Mouse (Mus musculus): ENCODE measurements around the gene Ghsr. TPM values are rescaled to one million over a fixed set of nuclear protein-coding genes. Genes with fewer than 3 reads are reported as not detected.
"Not testable (repeated sequence)": the region's sequence is repeated elsewhere in the genome, so short reads cannot be mapped to it uniquely, and the experiment has no call there.

Gene Ghsr
- polyA plus RNA-seq, 1 experiment from 2014 or later, result not detected

DNA sequence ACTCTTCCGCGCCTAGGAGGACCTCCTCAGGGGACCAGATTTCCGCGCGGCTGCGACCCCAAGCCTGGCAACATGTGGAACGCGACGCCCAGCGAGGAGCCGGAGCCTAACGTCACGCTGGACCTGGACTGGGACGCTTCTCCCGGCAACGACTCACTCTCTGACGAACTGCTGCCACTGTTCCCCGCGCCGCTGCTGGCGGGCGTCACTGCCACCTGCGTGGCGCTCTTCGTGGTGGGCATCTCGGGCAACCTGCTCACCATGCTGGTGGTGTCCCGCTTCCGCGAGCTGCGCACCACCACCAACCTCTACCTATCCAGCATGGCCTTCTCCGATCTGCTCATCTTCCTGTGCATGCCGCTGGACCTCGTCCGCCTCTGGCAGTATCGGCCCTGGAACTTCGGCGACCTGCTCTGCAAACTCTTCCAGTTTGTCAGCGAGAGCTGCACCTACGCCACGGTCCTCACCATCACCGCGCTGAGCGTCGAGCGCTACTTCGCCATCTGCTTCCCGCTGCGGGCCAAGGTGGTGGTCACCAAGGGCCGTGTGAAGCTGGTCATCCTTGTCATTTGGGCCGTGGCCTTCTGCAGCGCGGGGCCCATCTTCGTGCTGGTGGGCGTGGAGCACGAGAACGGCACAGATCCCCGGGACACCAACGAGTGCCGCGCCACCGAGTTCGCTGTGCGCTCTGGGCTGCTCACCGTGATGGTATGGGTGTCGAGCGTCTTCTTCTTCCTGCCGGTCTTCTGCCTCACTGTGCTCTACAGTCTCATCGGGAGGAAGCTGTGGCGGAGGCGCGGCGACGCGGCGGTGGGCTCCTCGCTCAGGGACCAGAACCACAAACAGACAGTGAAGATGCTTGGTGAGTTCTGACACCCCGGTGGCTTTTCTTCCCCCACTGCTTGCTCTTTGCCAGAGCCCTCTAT is 837 bp downstream of the Ghsr start:
- Histone ChIP-seq H3K27ac (no peak overlapping the region), H3K79me2 (ENCODE audit: inconsistent target) (no peaks in the 10 kb centered on the region), H3K4me3 (ENCODE audit: inconsistent target) (no peak overlapping the region), H3K36me3 (ENCODE audit: inconsistent target) (no peaks in the 10 kb centered on the region)
- WGBS (ENCODE audit: missing documents), result 5% methylated on average over 77 of the region's 77 CpGs

DNA sequence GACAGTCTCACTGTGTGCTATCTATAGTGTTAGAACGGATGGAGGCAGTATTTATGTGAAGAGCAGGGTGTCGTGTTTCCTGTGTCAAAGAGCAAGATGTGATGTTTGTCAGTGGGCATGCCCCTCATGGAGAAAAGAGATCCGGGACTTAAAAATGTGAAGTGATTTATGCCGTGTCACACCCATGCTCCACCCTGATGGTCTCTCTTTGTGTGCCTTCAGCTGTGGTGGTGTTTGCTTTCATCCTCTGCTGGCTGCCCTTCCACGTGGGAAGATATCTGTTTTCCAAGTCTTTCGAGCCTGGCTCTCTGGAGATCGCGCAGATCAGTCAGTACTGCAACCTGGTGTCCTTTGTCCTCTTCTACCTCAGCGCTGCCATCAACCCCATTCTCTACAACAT is 3.2 kb downstream of the Ghsr start:
- no peaks in the 10 kb centered on the region for H3K79me2 ChIP-seq (ENCODE audit: inconsistent target)
- H3K36me3 ChIP-seq (ENCODE audit: inconsistent target), result no peaks in the 10 kb centered on the region
- WGBS (ENCODE audit: missing documents), result 67% methylated on average over 9 of the region's 9 CpGs
- H3K4me3 ChIP-seq (ENCODE audit: inconsistent target), result no peak overlapping the region
- H3K27ac ChIP-seq, result no peak overlapping the region

DNA sequence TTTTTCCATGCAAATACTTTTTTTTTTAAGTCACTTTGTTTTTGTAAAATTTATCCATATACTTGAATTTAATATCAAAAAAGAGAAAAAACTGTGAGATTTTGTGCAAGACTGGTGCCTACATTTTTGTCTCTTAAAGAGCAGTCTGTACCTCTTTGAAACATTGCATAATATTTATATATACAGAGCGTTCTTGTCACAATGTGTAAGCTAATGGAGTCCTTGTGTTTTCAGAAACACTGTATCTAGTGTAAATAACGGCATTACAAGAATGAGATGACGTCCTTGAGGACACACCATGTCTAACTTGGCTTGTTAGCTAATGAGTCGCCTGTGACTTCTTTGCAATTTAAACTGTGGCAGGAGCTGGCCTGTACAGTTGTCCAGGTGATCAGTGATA is 6.8 kb downstream of the Ghsr start:
- no peaks in the 10 kb centered on the region for H3K79me2 ChIP-seq (ENCODE audit: inconsistent target)
- no peak overlapping the region for H3K27ac ChIP-seq
- no peaks in the 10 kb centered on the region for H3K36me3 ChIP-seq (ENCODE audit: inconsistent target)
- WGBS (ENCODE audit: missing documents), result 85% methylated on average over 4 of the region's 4 CpGs
- H3K4me3 ChIP-seq (ENCODE audit: inconsistent target), result no peak overlapping the region

DNA sequence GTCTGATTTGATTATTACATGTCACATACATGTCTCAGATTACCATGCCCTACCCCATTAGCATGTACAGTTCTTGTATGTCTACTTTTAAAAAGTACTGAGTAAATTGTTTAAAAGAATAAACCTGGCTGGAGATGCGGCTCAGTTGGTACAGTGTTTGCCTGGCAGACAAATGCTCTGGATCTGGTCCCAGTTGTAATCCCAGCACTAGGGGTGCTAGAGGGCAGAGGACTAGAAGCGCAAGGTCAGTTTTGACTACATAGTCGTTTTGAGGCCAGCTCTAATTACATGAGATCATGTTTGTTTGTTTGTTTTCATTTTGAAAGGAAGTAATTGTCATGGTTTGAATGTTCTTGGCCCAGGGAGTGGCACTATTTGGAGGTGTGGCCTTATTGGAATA is 13.7 kb downstream of the Ghsr start:
- 71% methylated on average over 3 of the region's 3 CpGs for WGBS (ENCODE audit: missing documents)

DNA sequence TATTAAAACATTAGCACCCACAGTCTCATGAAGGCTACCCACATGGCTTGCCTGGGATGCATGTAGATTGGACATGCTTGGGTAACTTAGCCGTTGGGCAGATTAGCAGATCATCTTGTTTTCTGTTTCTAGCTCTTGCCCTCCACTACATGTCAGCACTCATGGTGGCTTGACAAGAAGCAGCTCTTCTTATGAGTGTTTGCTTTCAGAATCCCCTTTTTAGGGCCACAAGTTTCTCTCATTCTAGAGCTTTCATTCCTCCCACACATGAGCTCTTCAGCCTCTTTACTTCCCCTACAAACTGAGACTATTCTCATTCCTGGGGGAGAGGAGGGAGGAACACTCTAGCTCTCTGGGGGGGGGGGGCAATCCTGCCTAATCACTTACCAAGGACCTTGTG is 18.8 kb downstream of the Ghsr start:
- no peaks in the 10 kb centered on the region for H3K36me3 ChIP-seq (ENCODE audit: inconsistent target)
- H3K4me3 ChIP-seq (ENCODE audit: inconsistent target), result no peak overlapping the region
- H3K79me2 ChIP-seq (ENCODE audit: inconsistent target), result no peaks in the 10 kb centered on the region
- no peak overlapping the region for H3K27ac ChIP-seq
- WGBS (ENCODE audit: missing documents), result 78% methylated on average over 1 of the region's 1 CpGs

More for the DNA sequence above, 13.7 kb downstream of the Ghsr start:
- H3K36me3 ChIP-seq (ENCODE audit: inconsistent target), result no peaks in the 10 kb centered on the region
- H3K27ac ChIP-seq, result no peak overlapping the region
- no peaks in the 10 kb centered on the region for H3K79me2 ChIP-seq (ENCODE audit: inconsistent target)
- no peak overlapping the region for H3K4me3 ChIP-seq (ENCODE audit: inconsistent target)

DNA sequence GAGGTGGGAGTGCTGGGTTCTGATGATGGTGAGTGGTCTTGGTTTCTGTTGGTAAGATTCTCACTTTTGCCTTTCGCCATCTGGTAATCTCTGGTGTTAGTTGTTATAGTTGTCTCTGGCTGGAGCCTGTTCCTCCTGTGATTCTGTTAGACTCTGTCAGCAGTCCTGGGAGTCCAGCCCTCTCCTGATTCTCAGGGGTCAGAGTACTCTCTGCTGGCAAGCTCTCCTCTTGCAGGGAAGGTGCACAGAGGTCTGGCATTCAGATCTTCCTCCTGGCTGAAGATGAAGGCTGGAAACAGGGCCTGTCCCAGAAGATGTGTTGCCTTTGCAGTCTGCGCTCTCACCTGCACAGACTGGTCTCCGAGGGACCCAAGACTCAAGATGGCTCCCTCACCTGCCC is 29.8 kb downstream of the Ghsr start:
- 94% methylated on average over 3 of the region's 3 CpGs for WGBS (ENCODE audit: missing documents)
- not testable (repeated sequence) for H3K79me2 ChIP-seq (ENCODE audit: inconsistent target); H3K36me3 ChIP-seq (ENCODE audit: inconsistent target)

DNA sequence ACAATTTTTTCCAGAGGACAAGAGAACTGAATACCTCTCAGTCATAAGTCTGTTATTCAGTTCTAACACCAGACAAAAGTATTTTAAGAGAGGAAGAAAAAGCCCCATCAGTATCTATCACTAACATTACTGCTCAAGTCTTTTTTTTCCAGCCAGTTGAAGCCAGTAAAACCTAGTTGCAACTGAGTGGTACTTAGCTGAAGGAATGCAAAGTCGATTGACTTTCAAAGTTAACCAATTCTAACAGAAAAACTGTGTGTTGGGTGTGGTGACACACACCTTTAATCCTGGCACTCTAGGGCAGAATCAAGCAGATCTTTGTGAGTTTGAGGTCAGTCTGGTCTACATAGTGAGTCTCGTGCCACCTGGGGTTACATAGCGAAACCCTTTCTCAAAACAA is 35.3 kb downstream of the Ghsr start:
- WGBS (ENCODE audit: missing documents), result 83% methylated on average over 3 of the region's 3 CpGs
- Histone ChIP-seq H3K79me2 (ENCODE audit: inconsistent target) (no peaks in the 10 kb centered on the region), H3K27ac (no peak overlapping the region), H3K36me3 (ENCODE audit: inconsistent target) (no peaks in the 10 kb centered on the region), H3K4me3 (ENCODE audit: inconsistent target) (no peak overlapping the region)

More for the DNA sequence above, 29.8 kb downstream of the Ghsr start:
- not testable (repeated sequence) for H3K27ac ChIP-seq; H3K4me3 ChIP-seq (ENCODE audit: inconsistent target)

DNA sequence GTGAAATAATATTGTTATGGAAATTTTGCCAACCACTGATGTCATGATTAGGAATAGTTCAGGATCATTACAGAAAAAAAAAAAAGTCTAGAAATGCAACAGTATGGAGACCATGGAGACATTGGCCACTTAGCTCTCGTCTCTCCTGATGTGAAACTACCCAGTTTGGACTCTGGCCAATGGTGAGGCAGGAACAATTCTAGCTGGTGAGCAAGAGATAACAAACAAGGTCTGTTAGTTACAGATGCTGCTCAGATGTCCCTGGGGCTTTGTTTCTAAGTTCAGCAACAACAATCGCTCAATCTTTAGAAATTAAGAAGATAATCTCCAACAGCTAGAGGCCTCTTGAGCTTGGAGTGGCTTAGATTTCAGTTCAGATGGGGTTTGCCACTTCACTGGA is 37.4 kb downstream of the Ghsr start:
- Histone ChIP-seq H3K27ac (no peak overlapping the region), H3K4me3 (ENCODE audit: inconsistent target) (no peak overlapping the region), H3K36me3 (ENCODE audit: inconsistent target) (no peaks in the 10 kb centered on the region), H3K79me2 (ENCODE audit: inconsistent target) (no peaks in the 10 kb centered on the region)
- WGBS (ENCODE audit: missing documents), result 83% methylated on average over 2 of the region's 2 CpGs

DNA sequence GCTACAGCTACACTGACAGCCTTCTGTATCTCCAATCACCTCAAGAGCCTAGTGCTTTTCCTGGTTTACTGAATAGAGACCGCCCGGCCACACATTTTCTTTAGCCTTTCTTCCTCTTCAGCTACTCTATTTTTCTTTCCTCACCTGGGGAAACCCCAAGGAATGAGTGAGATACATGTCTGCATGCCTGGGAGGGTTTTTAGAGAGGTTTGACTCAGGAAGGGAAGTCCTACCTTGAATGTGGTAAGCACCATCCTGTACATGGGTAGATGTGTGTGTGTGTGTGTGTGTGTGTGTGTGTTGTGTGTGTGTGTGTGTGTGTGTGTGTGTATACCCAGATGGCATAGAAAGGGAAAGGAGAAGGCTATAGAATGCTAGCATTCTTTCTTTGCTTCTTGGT is 40.1 kb downstream of the Ghsr start:
- WGBS (ENCODE audit: missing documents), result 92% methylated on average over 2 of the region's 2 CpGs
- no peak overlapping the region for H3K27ac ChIP-seq
- no peak overlapping the region for H3K4me3 ChIP-seq (ENCODE audit: inconsistent target)

DNA sequence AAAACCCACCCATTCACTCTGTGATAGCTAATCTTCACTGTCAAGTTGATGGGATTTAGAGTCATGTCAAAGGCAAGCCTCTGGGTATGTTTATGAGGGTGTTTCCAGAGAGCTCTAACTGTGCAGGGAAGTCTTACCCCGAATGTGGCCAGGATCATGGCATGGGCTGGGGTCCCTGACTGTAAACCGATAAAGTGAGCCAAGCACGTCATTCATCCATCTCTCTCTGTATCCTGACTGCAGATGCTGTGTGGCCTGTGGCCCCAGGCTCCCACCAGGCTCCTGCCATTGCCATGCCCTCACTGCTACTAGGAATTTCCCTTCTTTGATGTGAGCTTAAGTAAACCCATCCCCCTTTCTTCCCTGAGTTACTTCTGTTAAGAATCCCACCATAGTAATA is 42.4 kb downstream of the Ghsr start:
- Histone ChIP-seq H3K36me3 (ENCODE audit: inconsistent target) (peaks cover under 1% of the 10 kb centered on the region; the same call in 1 of the 2 replicates), H3K79me2 (ENCODE audit: inconsistent target) (no peaks in the 10 kb centered on the region), H3K27ac (no peak overlapping the region), H3K4me3 (ENCODE audit: inconsistent target) (no peak overlapping the region)
- 91% methylated on average over 3 of the region's 3 CpGs for WGBS (ENCODE audit: missing documents)

More for the DNA sequence above, 40.1 kb downstream of the Ghsr start:
- Histone ChIP-seq H3K79me2 (ENCODE audit: inconsistent target) (no peaks in the 10 kb centered on the region), H3K36me3 (ENCODE audit: inconsistent target) (no peaks in the 10 kb centered on the region)

DNA sequence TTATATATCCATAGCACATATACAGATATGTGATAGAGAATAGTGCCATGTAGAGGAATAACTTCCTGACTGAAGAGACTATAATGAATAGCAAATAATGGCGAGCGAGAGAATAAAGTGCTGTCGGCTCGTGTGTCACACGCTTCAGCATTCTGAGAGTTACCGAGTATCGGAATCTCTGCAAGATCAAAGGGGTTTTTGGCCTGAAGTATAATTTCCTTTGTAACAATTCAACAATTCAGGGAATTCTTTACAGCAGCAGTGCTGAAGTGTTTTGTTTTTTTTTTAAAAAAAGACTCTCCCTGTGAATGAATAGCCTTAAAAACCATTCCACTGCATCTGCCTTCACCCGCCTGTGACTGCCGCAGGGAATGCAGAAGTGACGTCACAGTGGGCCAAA is 45.6 kb downstream of the Ghsr start:
- WGBS (ENCODE audit: missing documents), result 95% methylated on average over 9 of the region's 10 CpGs
- peaks cover 20% of the 10 kb centered on the region for H3K36me3 ChIP-seq (ENCODE audit: inconsistent target)
- no peaks in the 10 kb centered on the region for H3K79me2 ChIP-seq (ENCODE audit: inconsistent target)
- no peak overlapping the region for H3K27ac ChIP-seq
- H3K4me3 ChIP-seq (ENCODE audit: inconsistent target), result no peak overlapping the region

DNA sequence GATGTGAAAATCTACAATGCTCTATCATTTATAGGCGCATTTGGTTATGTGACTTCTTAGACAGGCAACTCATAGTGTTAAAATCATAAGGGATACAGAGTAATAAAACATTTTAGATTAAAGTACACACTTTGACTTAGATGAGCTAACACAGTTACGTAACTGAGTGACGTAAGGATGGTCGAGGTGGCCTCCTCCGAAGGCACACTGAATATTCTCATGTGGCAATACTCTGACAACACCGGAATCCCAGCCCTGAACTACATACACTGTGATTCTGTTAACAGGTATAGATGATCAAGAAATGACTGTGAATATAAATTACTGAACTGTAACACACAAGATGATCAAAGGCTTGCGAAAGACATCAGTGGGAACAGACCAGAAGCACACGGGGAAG is 47.5 kb downstream of the Ghsr start:
- no peaks in the 10 kb centered on the region for H3K79me2 ChIP-seq (ENCODE audit: inconsistent target)
- 79% methylated on average over 7 of the region's 8 CpGs for WGBS (ENCODE audit: missing documents)
- H3K36me3 ChIP-seq (ENCODE audit: inconsistent target), result peaks cover 33% of the 10 kb centered on the region
- no peak overlapping the region for H3K4me3 ChIP-seq (ENCODE audit: inconsistent target)
- H3K27ac ChIP-seq, result no peak overlapping the region

DNA sequence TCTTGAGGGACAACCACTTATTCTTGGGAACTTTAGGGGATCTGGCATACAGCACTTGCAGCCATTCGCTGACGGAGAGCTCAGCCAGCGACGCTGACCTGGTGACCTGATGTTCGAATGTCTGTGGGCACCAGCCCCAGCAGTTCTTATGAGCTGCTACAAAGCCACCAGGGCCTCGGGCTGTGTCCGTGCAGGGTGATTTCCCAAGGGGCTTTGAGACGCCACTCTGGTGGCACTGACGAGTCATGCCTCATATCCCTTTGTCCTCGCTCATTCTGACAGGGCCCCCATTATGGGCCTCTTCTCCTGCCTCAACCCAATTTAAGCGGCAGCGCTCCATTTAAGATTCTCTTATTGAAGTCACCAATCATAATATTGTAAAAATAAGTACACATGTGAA is 50.8 kb downstream of the Ghsr start:
- WGBS (ENCODE audit: missing documents), result 94% methylated on average over 12 of the region's 12 CpGs
- no peak overlapping the region for H3K27ac ChIP-seq
- H3K4me3 ChIP-seq (ENCODE audit: inconsistent target), result no peak overlapping the region
- H3K79me2 ChIP-seq (ENCODE audit: inconsistent target), result no peaks in the 10 kb centered on the region
- H3K36me3 ChIP-seq (ENCODE audit: inconsistent target), result peaks cover 59% of the 10 kb centered on the region

DNA sequence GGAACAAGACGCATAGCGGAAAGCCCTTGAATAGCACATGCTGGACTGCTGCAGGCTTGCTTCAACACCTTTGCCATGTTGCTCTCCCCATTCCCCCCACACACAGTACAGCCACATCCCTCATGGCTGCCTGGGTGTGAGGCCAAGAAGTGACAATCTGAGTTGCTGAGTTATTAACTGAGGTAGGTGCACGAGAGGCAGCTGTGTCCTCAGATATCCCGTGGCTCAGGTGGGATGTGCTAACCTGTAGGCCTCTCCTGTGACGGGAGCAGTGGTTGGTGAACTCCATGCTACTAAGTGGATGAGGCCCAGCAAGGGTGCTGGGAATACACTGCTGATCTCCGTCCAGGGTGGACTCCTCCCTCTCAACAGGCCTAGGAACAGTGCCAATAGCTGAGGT is 51.4 kb downstream of the Ghsr start:
- H3K79me2 ChIP-seq (ENCODE audit: inconsistent target), result no peaks in the 10 kb centered on the region
- peaks cover 59% of the 10 kb centered on the region for H3K36me3 ChIP-seq (ENCODE audit: inconsistent target)
- H3K27ac ChIP-seq, result no peak overlapping the region
- no peak overlapping the region for H3K4me3 ChIP-seq (ENCODE audit: inconsistent target)
- WGBS (ENCODE audit: missing documents), result 97% methylated on average over 6 of the region's 6 CpGs

DNA sequence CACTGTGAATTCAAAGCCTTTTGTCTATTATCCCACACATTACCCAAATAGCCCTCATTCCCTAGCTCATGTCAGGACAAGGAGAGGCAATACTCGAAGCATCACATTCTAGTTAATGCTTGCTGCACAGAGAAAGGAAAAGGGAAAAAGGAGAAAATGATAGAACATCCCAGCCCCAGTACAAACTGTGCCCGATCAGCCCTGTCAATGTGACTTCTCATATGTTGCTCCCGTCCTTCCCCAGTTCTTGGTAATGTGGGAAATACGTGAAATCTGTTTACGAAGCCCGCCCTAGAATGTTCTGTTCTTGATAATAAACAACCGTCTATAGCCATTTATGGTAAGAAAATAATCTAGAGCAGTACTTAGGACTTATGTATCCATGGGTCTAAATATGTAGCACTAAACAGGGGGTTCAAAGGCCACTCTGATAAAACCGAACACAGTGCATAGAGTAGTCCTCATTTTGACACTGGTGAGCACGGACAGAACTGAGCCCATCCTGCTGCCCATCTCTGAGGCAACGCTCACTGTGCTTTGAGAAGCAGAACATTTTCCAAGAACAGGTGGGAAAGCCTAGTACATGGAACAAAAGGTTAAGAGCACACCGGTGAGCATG is 53.0 kb downstream of the Ghsr start:
- Histone ChIP-seq H3K36me3 (ENCODE audit: inconsistent target) (peaks cover 66% of the 10 kb centered on the region; the same call in 1 of the 2 replicates), H3K27ac (no peak overlapping the region), H3K4me3 (ENCODE audit: inconsistent target) (no peak overlapping the region), H3K79me2 (ENCODE audit: inconsistent target) (no peaks in the 10 kb centered on the region)
- WGBS (ENCODE audit: missing documents), result 94% methylated on average over 11 of the region's 11 CpGs

Measured in macrophage (primary cell).